Mouse (Mus musculus): Measurements from ENCODE around the gene Lrrc46. TPM values are rescaled to one million over a fixed set of nuclear protein-coding genes. Genes with fewer than 3 reads are reported as not detected.
A peak's percentile ranks its signal among the peaks of the same experiment; 100 is the strongest.

Lrrc46 gene
- total RNA-seq, 2 experiments from 2014 or later: 0.51 to 0.52 TPM

GRCm38 (mm10) chr11:97045861-97046260, 4.7 kb upstream of the Lrrc46 start:
- intact Hi-C loops (cut with DNase I): no loop called here
- no peak for DNase-seq (ENCODE audit: extremely low spot score in 1 of 2, low spot score in 2 of 2)
- Histone ChIP-seq H3K27ac (no peak overlapping the region), H3K4me3 (no peak overlapping the region)
- peak; percentile 34 for TF ChIP-seq CTCF (IDR thresholded peaks at IDR 0.05)

GRCm38 (mm10) chr11:97044902-97045301, 3.7 kb upstream of the Lrrc46 start:
- no peak overlapping the region for H3K4me3 ChIP-seq
- intact Hi-C loops (cut with DNase I): no loop called here
- no peak for DNase-seq (ENCODE audit: extremely low spot score in 1 of 2, low spot score in 2 of 2)
- H3K27ac ChIP-seq: no peak overlapping the region
- no peak for TF ChIP-seq CTCF (IDR thresholded peaks at IDR 0.05)

GRCm38 (mm10) chr11:97040301-97041021, 746 bp downstream of the Lrrc46 start:
- DNase-seq (ENCODE audit: extremely low spot score in 1 of 2, low spot score in 2 of 2): no peak
- Histone ChIP-seq H3K27ac (no peak overlapping the region), H3K4me3 (peak overlapping the region; percentile 48)
- intact Hi-C loops (cut with DNase I): no loop called here
- no peak for TF ChIP-seq CTCF (IDR thresholded peaks at IDR 0.05)

- no peak for TF ChIP-seq CTCF (IDR thresholded peaks at IDR 0.05)
- intact Hi-C loops (cut with DNase I): no loop called here
Measured at GRCm38 (mm10) chr11:97038881-97039280, 2.3 kb downstream of the Lrrc46 start.

GRCm38 (mm10) chr11:97036141-97036540, 5.1 kb downstream of the Lrrc46 start:
- no peak overlapping the region for H3K27ac ChIP-seq
- no peak for TF ChIP-seq CTCF (IDR thresholded peaks at IDR 0.05)
- H3K4me3 ChIP-seq: no peak overlapping the region
- intact Hi-C loops (cut with DNase I): no loop called here
- DNase-seq (ENCODE audit: extremely low spot score in 1 of 2, low spot score in 2 of 2): peak; percentile 48 to 66

More at GRCm38 (mm10) chr11:97038881-97039280, 2.3 kb downstream of the Lrrc46 start:
- DNase-seq (ENCODE audit: extremely low spot score in 1 of 2, low spot score in 2 of 2): no peak
- no peak overlapping the region for H3K27ac ChIP-seq
- no peak overlapping the region for H3K4me3 ChIP-seq

- intact Hi-C loops (cut with DNase I): no loop called here
- TF ChIP-seq CTCF (IDR thresholded peaks at IDR 0.05): no peak
- Histone ChIP-seq H3K4me3 (no peak overlapping the region), H3K27ac (no peak overlapping the region)
- DNase-seq (ENCODE audit: extremely low spot score in 1 of 2, low spot score in 2 of 2): no peak
Measured at GRCm38 (mm10) chr11:97033781-97034180, 7.4 kb downstream of the Lrrc46 start.

- intact Hi-C loops (cut with DNase I): no loop called here
- TF ChIP-seq CTCF (IDR thresholded peaks at IDR 0.05): no peak
Measured at GRCm38 (mm10) chr11:97032499-97032898, 8.7 kb downstream of the Lrrc46 start.

GRCm38 (mm10) chr11:97031977-97032376, 9.2 kb downstream of the Lrrc46 start:
- DNase-seq (ENCODE audit: extremely low spot score in 1 of 2, low spot score in 2 of 2): no peak
- TF ChIP-seq CTCF (IDR thresholded peaks at IDR 0.05): no peak
- no peak overlapping the region for H3K4me3 ChIP-seq
- H3K27ac ChIP-seq: no peak overlapping the region
- intact Hi-C loops (cut with DNase I): no loop called here

More at GRCm38 (mm10) chr11:97032499-97032898, 8.7 kb downstream of the Lrrc46 start:
- H3K4me3 ChIP-seq: no peak overlapping the region
- DNase-seq (ENCODE audit: extremely low spot score in 1 of 2, low spot score in 2 of 2): no peak
- H3K27ac ChIP-seq: no peak overlapping the region

GRCm38 (mm10) chr11:97030426-97030825, 10.8 kb downstream of the Lrrc46 start:
- intact Hi-C loops (cut with DNase I): no loop called here
- no peak for DNase-seq (ENCODE audit: extremely low spot score in 1 of 2, low spot score in 2 of 2)
- no peak overlapping the region for H3K27ac ChIP-seq

GRCm38 (mm10) chr11:97029686-97030417, 11.4 kb downstream of the Lrrc46 start, which contains the start of gene Scrn2:
Gene Scrn2 (plus strand): TSS chr11:97029938.
- DNase-seq (ENCODE audit: extremely low spot score in 1 of 2, low spot score in 2 of 2): peak; percentile 73 to 76
- peak; percentile 90 for TF ChIP-seq CTCF (IDR thresholded peaks at IDR 0.05)
- Histone ChIP-seq H3K27ac (peak within 1 kb of the TSS; percentile 80), H3K4me3 (peak within 1 kb of the TSS; percentile 68)
- intact Hi-C loops (cut with DNase I): loop anchor here (5.0 kb wide), 1 partner anchor 168 kb away; no protein-coding TSS in a partner anchor

More at GRCm38 (mm10) chr11:97030426-97030825, 10.8 kb downstream of the Lrrc46 start:
- no peak for TF ChIP-seq CTCF (IDR thresholded peaks at IDR 0.05)
- peak overlapping the region; percentile 68 for H3K4me3 ChIP-seq

GRCm38 (mm10) chr11:97025721-97026344, 15.4 kb downstream of the Lrrc46 start:
- Histone ChIP-seq H3K27ac (no peak overlapping the region; the same call in 1 of the 2 replicates), H3K4me3 (peak overlapping the region; percentile 18; the same call in 1 of the 2 replicates)
- TF ChIP-seq CTCF (IDR thresholded peaks at IDR 0.05): peak; percentile 99
- intact Hi-C loops (cut with DNase I): loop anchor here (1.0 to 5.0 kb wide), 2 partner anchors 44 to 164 kb away; partner anchors contain the start of gene Sp2
- DNase-seq (ENCODE audit: extremely low spot score in 1 of 2, low spot score in 2 of 2): peak; percentile 83 to 88
